Mouse (Mus musculus): ENCODE data around the gene Ces2b. TPM values are rescaled to one million over a fixed set of nuclear protein-coding genes. Genes with fewer than 3 reads are reported as not detected.

Gene Ces2b
- total RNA-seq, 2 experiments from 2014 or later = 0.26 to 0.40 TPM

Other genes starting within 250 kb of the Ces2b start
- 10 to 100 TPM; 30.4 to 33.0 TPM for gene Pdp2, start 240.1 kb upstream of the Ces2b start, total RNA-seq (2021)
- gene Cdh16, start 207.2 kb upstream of the Ces2b start, total RNA-seq (2021) = not detected
- gene Rrad, start 200.2 kb upstream of the Ces2b start, total RNA-seq (2021) = 10 to 100 TPM in 1 of 2 experiments, 1 to 10 TPM in 1; 3.4 to 14.0 TPM
- gene Ciao2b, start 189.6 kb upstream of the Ces2b start, total RNA-seq (2021) = 10 to 100 TPM; 46.1 to 51.1 TPM
- not detected for gene Ces2a, start 97.6 kb upstream of the Ces2b start, total RNA-seq (2021)
- gene Ces2c, start 15.5 kb downstream of the Ces2b start, total RNA-seq (2021) = not detected
- 1 to 10 TPM; 2.9 to 5.5 TPM for gene Ces2e, start 94.7 kb downstream of the Ces2b start, total RNA-seq (2021)
- not detected for gene Ces2f, start 115.8 kb downstream of the Ces2b start, total RNA-seq (2021)
- gene Ces2g, start 130.1 kb downstream of the Ces2b start, total RNA-seq (2021) = 1 to 10 TPM; 1.7 to 2.4 TPM
- gene Ces2h, start 169.3 kb downstream of the Ces2b start, total RNA-seq (2021) = not detected
- gene Ces3a, start 217.0 kb downstream of the Ces2b start, total RNA-seq (2021) = 1 to 10 TPM in 1 of 2 experiments, under 1 TPM in 1; 0.30 to 1.6 TPM